8 mouse cellular contexts compared by ENCODE assay signal in the genomic region with DNA sequence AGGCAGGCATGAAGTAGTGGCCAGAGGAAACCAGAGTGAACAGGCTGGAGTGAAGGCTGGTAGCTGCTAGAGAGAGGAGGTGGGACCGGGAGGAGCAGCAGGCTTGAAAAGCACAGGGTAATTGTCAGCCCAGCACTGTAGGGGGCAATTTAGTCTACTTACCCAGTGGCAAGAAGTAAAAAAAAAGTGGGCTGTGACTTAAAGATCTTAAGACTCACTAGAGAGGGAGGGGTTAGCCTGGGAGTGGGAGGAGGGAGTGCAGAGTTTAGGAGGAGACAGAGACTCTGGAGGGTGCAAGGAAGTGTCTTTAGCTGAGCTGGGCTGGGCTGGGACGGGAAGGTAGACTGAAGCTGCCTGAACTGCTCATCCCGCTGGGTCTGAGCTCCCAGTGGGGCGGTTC. TPM values are rescaled to one million over a fixed set of nuclear protein-coding genes. Genes with fewer than 3 reads are reported as not detected.
A peak's percentile ranks its signal among the peaks of the same experiment; 100 is the strongest.
DNase-seq lines count a peak whose midpoint lies in the region; ATAC-seq and TF ChIP-seq lines count a peak whose summit lies in the region.

A gene (plus strand): TSS at position 137 of the 400 bp plus-strand sequence.

- H3K27ac ChIP-seq in limb, embryonic 14.5 days (replicated peaks; ENCODE audit: low read depth, low read length) = no peak within 1 kb of the TSS
- H3K27ac ChIP-seq in neural tube, embryonic 14.5 days (ENCODE audit: low read depth, low read length) = no peak within 1 kb of the TSS
- no peak within 1 kb of the TSS for H3K27ac ChIP-seq in thymus, adult 2 months (ENCODE audit: control insufficient read depth, insufficient read depth, low read length)

- no peaks in the 10 kb centered on the region for H3K36me3 ChIP-seq in limb, embryonic 14.5 days (ENCODE audit: control insufficient read depth, insufficient read depth, low read length)
- no peaks in the 10 kb centered on the region for H3K36me3 ChIP-seq in neural tube, embryonic 14.5 days (ENCODE audit: control insufficient read depth, insufficient read depth, low read length)
- H3K36me3 ChIP-seq in thymus, adult 2 months (ENCODE audit: control insufficient read depth, insufficient read depth, low read length) = no peaks in the 10 kb centered on the region

- CTCF ChIA-PET in Patski (lab: Charles Lee) = no interaction called here

- intact Hi-C loops in heart, postnatal 10 days (cut with DNase I) = loop anchor here (5.0 kb wide), 1 partner anchor 36 kb away; no protein-coding TSS in a partner anchor

- no peaks in the 10 kb centered on the region for H3K9me3 ChIP-seq in limb, embryonic 14.5 days (ENCODE audit: control insufficient read depth, low read length)
- no peaks in the 10 kb centered on the region for H3K9me3 ChIP-seq in neural tube, embryonic 14.5 days (ENCODE audit: control insufficient read depth, low read length)

- H3K9ac ChIP-seq in limb, embryonic 14.5 days (ENCODE audit: low read depth, low read length, severe bottlenecking) = no peak within 1 kb of the TSS
- H3K9ac ChIP-seq in neural tube, embryonic 14.5 days (replicated peaks; ENCODE audit: low read depth, low read length) = no peak within 1 kb of the TSS

- in situ Hi-C loops in Patski (cut with MboI; ENCODE audit: low pct_unique_long_range_greater_than_20kb) = no loop called here

- 0% methylated on average over 4 of the region's 4 CpGs for WGBS in limb, embryonic 14.5 days
- WGBS in neural tube, embryonic 14.5 days = 4% methylated on average over 4 of the region's 4 CpGs
- WGBS in thymus, adult 2 months = 79% methylated on average over 4 of the region's 4 CpGs

- peak within 1 kb of the TSS; percentile 8; the same call in 1 of the 2 replicates for H3K4me3 ChIP-seq in limb, embryonic 14.5 days (replicated peaks; ENCODE audit: low read length)
- H3K4me3 ChIP-seq in neural tube, embryonic 14.5 days (ENCODE audit: low read depth, low read length) = no peak within 1 kb of the TSS
- no peak within 1 kb of the TSS for H3K4me3 ChIP-seq in thymus, adult 2 months (ENCODE audit: control insufficient read depth, insufficient read depth, low read length)

- no peaks in the 10 kb centered on the region for H3K27me3 ChIP-seq in Patski
- no peaks in the 10 kb centered on the region for H3K27me3 ChIP-seq in limb, embryonic 14.5 days (ENCODE audit: control insufficient read depth, insufficient read depth, low read length)
- no peaks in the 10 kb centered on the region for H3K27me3 ChIP-seq in neural tube, embryonic 14.5 days (ENCODE audit: control insufficient read depth, insufficient read depth, low read length)
- no peaks in the 10 kb centered on the region for H3K27me3 ChIP-seq in thymus, adult 2 months (ENCODE audit: control insufficient read depth, insufficient read depth, low read length)

- peak; percentile 36 for ATAC-seq in Patski
- ATAC-seq in limb, embryonic 14.5 days (ENCODE audit: low FRiP score, low read depth) = no peak
- peak; percentile 38; the same call in 1 of the 2 replicates for ATAC-seq in neural tube, embryonic 14.5 days (ENCODE audit: low read depth)

- no peak for TF ChIP-seq POLR2A in limb, embryonic 14.5 days (IDR thresholded peaks at IDR 0.05; ENCODE audit: borderline replicate concordance, extremely low read depth, insufficient read depth, insufficient read length)
- no peak for TF ChIP-seq POLR2A in thymus, adult 2 months (IDR thresholded peaks at IDR 0.05; ENCODE audit: control insufficient read depth, extremely low read depth, insufficient read depth, low read length, poor library complexity)

- TF ChIP-seq CTCF in Patski (IDR thresholded peaks at IDR 0.05) = no peak
- TF ChIP-seq CTCF in thymus, adult 2 months (IDR thresholded peaks at IDR 0.05; ENCODE audit: borderline replicate concordance, control insufficient read depth, extremely low read depth, insufficient read depth, low read length, poor library complexity) = no peak

- no peaks in the 10 kb centered on the region for H3K4me1 ChIP-seq in limb, embryonic 14.5 days (ENCODE audit: control insufficient read depth, insufficient read depth, low read length)
- H3K4me1 ChIP-seq in neural tube, embryonic 14.5 days (ENCODE audit: control insufficient read depth, insufficient read depth, low read length) = no peaks in the 10 kb centered on the region
- H3K4me1 ChIP-seq in thymus, adult 2 months (replicated peaks; ENCODE audit: control insufficient read depth, insufficient read depth, low read length) = peaks cover 6% of the 10 kb centered on the region

- H3K4me2 ChIP-seq in limb, embryonic 14.5 days (replicated peaks; ENCODE audit: low read depth, low read length, severe bottlenecking) = no peak within 1 kb of the TSS
- no peak within 1 kb of the TSS for H3K4me2 ChIP-seq in neural tube, embryonic 14.5 days (ENCODE audit: low read depth, low read length)

- POLR2A ChIA-PET in Patski (lab: Charles Lee) = no interaction called here

- DNase-seq in Patski (ENCODE audit: low read depth, low spot score) = no peak
- peak; percentile 34 for DNase-seq in embryo, embryonic 10.5 days (ENCODE audit: low spot score)
- peak; percentile 47 to 61 for DNase-seq in heart, postnatal 10 days
- DNase-seq in limb, embryonic 14.5 days (ENCODE audit: low spot score) = no peak
- DNase-seq in urinary bladder, postnatal 4 days (ENCODE audit: low spot score in 2 of 2) = no peak
- DNase-seq in cerebellum, postnatal 36 days = no peak
- no peak for DNase-seq in thymus, adult 2 months

RNA-seq across cellular contexts. Expression of the gene that starts here (rescaled TPM):
- polyA plus RNA-seq in Patski (2021) = 0.12 TPM
- total RNA-seq in heart, postnatal 10 days (2021) = 100 to 1,000 TPM; 149 to 219 TPM
- 37.0 and 38.2 TPM in 2 replicates for polyA plus RNA-seq in limb, embryonic 14.5 days (2012; rRNA removed)
- 47.3 and 47.9 TPM in 2 replicates for polyA plus RNA-seq in limb, embryonic 14.5 days (2014; fragmentation: Nextera tagmentation; extraction: Ambion mirVana)
- polyA plus RNA-seq in neural tube, embryonic 14.5 days (2014; fragmentation: Nextera tagmentation; extraction: Ambion mirVana) = 12.8 and 40.6 TPM in 2 replicates
- 4.1 and 4.5 TPM in 2 replicates for polyA plus RNA-seq in thymus, adult 2 months (2012; rRNA removed)

Comparison
In these comparisons a context has a peak if more than half of its experiments do, and no peak if none do; other contexts are left out.
1. Peak in ATAC-seq in Patski; RNA of the gene not detected or under 1 TPM.
2. DNase-seq: peak in embryo, embryonic 10.5 days (single experiment) and heart, postnatal 10 days (2 of 2); none in Patski (single experiment), limb, embryonic 14.5 days (single experiment), urinary bladder, postnatal 4 days (0 of 2), cerebellum, postnatal 36 days (0 of 2) and thymus, adult 2 months (single experiment).